Mouse (Mus musculus): ENCODE data around the gene Wnt2.

Gene Wnt2

DNA sequence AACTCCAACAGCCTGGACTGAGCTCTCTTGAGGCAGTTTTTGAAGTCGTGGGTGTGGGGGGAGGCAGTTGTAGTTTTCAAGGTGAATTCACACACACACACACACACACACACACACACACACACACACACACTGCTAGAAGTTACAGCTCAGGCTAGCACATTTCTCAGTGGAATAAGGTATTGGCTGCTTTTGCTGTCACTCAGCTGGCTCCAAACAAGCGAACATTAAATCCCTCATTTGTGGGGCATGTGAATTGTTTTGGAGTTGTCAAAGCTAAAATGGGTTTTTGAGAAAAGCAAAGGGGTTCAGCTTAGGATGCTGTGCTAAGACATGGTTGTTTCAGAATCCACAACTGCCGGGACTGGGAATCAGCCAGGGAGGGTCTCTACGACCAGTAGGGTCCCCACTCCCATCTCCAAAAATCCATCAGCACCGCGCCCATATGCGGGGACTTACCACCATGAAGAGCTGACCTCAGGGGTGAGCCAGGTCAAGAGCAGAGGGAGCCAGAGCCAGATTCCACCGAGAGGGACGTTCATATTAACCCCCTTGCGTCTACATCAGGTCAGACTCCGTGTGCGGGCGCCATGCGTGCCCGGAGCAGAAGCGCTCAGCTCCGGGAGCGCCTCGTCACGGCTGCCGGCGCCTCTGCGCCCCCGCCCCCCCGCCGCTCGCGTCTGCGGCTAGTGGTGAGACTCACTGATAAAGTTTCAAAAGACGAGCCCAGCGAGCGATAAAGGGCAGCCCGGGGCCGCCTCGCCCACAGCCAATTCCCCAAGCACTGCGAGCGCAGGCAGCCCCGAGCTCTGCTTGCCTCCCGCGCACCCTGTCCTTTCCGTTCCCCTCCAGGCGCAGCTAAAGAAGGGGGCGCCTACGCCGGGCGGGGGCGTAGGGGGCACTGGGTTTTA is at the start of gene Wnt2:
Wnt2 (minus strand) TSS at position 840 of the 911 bp plus-strand sequence.
- no peak for DNase-seq (ENCODE audit: low read depth in 1 of 2, low spot score in 2 of 2)

DNA sequence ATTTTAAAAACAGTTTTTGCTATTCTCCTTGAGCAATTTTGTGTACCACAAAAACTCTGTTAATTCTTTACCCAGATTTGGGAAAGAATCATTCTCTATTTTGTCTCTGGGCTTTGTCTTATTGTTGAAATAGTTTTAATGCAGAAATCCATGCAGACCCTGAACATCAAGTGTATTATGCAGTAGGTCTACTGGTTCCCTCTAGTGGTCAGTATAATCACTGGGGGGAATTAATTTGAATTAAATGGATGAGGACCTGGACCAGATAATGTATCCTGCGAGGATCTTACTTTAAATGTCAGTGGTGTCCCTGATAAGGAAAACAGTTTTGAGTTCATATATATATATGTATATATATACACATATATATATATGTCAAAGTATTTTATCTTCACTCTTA is 48.2 kb upstream of the Wnt2 start:
- no peak for DNase-seq (ENCODE audit: low read depth in 1 of 2, low spot score in 2 of 2)

DNA sequence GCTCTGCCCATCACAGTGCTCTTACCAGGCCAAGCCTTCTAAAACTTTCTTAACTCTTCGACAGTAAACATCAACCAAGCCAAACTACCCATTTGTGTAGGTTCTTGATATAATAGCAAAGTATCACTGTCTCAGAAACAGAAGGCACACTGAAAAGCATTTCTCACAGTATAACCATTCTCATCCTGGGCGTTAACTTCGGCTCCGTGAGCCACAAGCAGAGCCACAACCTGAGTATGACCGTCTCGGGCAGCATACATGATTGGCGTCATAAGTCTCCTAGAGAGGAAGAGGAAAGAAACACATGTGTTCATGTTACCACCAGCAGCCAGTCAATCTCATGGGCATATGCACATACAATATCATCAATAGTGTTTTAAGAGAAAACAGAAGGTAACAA is 46.6 kb upstream of the Wnt2 start:
- no peak for DNase-seq (ENCODE audit: low read depth in 1 of 2, low spot score in 2 of 2)

DNA sequence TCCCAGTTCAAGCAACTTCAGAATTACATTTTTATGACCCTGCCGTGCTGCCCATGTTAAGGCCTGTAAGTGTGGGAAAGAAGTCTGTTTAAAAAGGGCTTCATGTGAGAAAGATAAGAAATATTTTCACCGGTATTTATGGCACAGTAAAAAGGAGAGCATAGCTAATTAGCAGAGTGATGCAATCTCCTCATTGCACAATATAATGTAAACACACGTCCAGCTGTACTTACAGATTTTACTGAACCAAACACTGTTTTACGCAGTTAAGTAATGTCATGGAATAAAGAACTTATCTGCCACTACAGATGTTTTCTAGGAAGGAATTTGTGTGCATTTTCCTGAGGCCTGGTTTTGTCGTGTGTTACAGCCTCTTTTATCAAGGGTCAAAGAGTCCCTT is 46.2 kb upstream of the Wnt2 start:
- DNase-seq (ENCODE audit: low read depth in 1 of 2, low spot score in 2 of 2): no peak

DNA sequence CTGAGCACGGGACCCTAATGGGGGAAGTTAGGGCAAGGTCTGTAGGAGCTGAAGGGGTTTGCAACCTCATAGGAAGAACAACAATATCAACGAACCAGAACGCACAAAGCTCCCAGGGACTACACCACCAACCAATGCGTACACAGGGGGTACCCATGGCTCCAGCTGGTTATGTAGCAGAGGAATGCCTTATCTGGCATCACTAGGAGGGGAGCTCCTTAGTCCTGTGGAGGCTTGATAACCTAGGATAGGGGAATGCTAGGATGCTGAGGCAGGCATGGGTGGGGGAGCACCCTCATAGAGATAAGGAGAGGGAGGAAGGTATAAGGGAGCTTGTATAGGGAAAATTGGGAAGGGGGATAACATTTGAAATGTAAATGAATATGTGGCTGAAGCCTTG is 27.5 kb upstream of the Wnt2 start:
- DNase-seq (ENCODE audit: low read depth in 1 of 2, low spot score in 2 of 2): no peak

DNA sequence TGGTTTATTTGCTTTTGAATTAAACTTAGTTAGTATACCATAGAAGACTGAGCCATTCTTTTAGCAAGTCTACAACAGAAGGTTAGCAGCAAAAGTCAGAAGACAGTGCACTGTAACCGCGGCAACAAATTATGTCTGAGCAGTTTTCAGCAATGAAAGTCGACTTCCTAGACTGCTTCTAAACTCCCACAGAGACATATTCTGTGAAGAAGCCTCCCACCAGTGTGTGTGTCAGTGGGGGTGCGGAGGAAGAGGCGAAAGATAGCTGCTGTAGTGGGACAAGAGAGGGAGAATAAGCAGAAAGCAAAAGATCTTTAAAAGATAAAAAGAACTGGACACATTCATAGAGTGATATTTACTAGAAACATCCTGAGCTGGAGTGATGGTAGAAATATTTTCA is 21.3 kb upstream of the Wnt2 start:
- no peak for DNase-seq (ENCODE audit: low read depth in 1 of 2, low spot score in 2 of 2)

DNA sequence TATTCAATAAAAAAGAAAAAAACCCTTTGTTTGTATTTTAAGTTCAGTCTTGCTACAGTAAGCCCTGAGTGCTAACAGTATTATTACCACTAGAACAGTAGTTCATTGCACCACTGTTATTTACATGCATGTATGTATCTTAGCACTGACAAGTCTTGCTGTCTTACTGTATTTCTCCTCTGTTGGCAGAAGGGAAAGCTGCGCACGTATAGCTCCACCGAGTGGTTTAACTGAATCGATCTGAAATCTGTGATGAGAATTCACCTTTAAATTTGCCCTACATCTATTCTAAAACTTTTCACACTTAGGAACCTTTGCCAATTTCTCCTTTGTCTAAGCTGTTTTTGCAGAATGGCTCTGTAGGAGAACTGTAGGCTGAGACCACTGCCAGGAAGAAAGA is 13.9 kb upstream of the Wnt2 start:
- no peak for DNase-seq (ENCODE audit: low read depth in 1 of 2, low spot score in 2 of 2)

DNA sequence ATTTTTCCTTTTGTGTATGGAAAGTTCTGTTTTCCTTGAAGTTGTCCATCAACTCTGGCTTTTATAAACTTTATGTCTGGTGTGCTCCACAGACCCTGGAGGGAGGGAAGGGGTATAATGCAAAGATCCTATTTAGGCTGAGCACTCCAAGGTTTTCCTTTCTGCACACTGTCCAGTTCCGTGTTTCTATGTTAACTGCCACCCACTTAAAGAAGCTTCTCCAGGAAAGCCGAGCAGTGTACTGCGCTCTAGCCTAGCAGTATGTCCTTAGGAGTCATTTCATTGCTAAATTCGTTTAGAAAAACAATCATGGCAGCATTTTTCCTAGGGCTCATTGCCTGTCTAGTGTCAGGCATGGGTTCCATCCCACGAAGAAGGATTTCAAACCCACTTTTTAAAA is 12.8 kb upstream of the Wnt2 start:
- DNase-seq (ENCODE audit: low read depth in 1 of 2, low spot score in 2 of 2): no peak

DNA sequence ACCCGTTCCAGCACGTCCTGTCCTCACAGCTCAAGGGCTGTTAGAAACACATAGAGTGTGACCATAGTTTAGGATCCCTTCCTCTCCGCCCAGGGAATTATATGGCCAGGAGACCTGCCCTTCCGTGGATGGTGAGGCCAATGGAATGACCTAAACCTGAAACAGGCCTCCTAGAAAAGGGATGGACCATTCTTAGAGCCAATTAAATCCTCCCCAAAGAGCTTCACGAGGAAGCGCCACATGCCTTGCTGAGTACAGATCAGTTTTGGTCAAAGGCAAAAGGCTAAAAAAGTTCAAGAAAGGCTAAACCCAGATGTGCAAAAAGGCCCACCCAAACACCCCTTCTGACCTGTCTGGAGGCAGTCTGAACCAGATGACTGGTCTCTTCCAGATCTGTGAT is 1.9 kb upstream of the Wnt2 start:
- DNase-seq (ENCODE audit: low read depth in 1 of 2, low spot score in 2 of 2): no peak

DNA sequence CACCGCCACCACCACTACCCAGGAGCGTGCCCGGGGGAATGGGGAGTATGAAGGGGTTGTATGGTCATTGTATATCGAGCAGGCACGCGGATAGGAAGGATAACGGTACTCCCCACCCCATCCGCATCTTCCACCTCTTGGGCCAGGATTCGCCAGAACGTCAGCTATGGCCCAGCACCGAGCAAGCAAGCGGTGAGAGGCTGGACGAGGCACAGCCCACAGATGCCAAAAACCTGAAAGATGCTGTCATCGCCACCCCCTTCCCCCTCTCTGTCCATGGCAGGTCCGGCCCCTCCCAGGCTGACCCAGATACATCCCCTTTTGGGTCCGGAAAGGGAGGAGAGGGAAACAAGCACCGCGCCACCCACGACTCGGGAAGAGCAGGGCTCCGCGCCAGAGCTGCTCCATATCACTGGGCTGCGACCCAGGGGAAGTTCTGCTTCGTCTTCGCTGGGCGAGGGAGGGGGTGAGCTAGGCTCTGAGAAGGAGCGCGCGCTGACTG is 1.2 kb upstream of the Wnt2 start:
- DNase-seq (ENCODE audit: low read depth in 1 of 2, low spot score in 2 of 2): no peak

DNA sequence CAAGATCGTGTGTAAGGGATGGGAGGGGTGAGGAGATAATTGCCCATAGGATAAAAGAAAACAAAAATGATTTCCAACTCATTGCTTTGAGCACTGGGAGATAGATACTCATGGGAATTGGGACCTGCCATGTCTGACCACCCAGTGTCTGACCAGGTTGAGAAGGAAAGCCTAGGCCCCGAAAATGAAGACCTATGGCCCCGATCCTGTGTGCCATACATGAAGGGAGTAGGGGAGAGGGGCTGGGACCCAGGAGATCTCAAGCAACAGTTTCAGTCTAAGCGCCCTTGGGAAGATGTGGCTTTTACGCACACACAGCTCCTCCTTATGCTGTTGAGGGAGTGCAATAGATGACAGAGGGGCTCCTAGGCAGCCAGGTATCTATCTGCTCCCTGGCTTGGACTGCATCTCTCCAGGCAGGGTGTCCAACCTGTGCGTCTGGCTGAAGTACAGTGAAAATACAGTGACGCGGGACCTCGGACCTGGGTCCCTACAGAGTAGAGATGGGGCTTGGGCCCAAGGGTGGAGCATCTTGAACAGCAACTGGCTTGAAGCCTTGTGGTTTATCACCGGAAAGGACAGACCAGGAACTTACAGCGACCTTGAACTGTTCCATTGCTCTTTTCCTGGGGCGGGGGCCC is 603 bp upstream of the Wnt2 start:
- no peak for DNase-seq (ENCODE audit: low read depth in 1 of 2, low spot score in 2 of 2)

DNA sequence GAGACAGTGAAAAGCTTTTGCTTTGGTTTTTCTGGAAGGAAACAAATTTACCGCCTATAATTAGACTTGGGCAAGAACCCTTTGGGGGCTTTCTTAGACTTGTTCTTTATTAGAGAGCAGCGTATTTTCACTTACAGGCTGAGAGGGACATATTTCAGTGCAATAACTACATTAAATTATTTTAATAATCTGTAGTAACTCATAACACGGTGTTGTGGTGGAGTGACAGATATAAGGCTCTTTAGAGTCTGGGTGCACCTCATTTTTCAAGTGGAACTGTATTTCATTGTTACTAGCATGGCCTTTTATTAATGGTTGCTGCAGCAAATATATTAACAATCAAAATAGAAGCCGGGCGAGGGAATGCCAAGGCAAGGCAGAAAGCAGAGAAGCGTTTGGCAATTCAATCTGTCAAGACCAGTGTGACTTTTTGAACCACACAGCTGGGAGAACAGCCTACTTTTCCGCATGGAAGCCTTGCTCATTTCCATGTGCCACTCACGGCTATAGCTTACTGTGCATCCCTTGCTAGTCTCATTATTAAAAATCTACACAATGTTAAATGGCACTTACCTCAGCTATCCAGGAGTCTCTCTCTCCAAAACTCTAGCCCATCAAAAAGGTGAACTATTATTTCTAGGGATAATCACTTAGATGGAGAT is 6.1 kb downstream of the Wnt2 start:
- no peak for DNase-seq (ENCODE audit: low read depth in 1 of 2, low spot score in 2 of 2)

DNA sequence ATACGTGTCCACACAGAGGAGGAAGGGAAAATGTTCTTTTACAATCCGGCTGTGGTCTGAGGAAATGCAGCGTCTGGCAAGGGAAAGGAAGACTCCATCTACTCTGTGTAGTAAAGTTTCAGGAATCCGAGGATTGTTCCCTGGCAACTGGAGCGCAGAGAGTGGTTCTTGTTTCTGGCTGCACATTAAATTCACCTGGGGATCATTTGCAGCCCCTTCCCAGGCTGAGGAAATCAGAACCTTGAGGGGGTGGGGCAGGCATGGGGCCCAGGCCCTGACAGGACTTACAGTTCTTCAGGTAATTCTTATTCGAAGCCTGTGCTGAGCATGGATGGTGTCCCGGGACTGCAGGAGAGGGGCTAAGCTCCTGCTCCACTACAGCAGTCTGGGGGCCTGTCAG is 17.0 kb downstream of the Wnt2 start:
- DNase-seq (ENCODE audit: low read depth in 1 of 2, low spot score in 2 of 2): no peak

DNA sequence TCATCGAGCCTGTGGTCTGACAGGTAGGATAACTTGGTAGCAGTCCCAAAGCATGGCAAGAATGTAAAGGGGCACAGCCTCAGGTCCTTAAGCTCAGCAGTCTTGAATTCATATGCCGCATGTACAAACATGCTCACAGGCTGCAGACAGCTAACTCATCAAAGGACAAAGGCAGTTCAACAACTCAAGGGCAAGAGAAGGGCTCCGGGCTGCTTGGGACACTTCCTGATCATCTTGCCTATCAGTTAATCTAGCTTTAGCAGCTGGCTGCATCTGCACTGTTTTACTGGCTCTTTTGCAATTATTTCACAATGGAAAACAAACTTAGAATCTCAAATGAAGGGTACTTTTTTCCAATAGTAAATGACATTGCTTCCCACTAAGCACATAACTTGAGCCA is 23.0 kb downstream of the Wnt2 start:
- DNase-seq (ENCODE audit: low read depth in 1 of 2, low spot score in 2 of 2): no peak

DNA sequence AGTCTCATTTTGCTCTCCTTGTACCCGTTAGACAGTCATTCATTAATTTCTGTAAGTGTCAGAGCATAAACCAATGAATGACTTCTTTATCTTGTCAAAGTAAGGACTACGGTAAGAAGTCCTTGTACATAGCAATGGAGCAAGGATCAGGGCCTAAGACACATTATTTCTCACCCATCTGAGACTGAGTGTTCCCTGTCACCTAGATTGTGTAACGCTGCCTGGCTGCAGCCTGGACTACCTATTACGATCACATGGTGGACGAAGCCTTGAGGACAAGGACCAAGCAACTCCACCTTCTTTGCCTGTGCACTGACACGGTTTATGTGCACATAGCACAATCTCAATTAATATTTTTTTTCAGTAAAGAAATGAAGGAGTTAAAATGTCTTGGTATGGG is 28.3 kb downstream of the Wnt2 start:
- no peak for DNase-seq (ENCODE audit: low read depth in 1 of 2, low spot score in 2 of 2)

DNA sequence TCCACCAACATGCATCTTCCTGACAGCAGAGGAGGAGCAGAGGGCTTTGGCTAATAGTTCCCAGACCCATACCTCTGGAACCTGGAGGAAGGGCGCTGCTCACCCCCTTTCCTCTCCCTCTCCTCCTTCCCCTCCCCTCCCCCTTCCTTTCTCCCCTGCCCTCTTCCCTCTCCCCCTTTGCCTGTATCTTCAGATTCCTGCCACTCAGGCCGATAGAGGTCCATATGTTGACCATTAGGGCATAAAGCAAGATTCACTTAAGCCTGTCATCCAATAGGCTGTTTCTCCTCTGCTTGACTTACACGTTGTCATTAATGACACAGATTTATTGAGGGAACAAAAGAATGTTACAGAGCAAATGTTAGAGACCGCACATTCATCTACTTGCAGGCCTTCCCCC is 31.9 kb downstream of the Wnt2 start:
- DNase-seq (ENCODE audit: low read depth in 1 of 2, low spot score in 2 of 2): no peak

DNA sequence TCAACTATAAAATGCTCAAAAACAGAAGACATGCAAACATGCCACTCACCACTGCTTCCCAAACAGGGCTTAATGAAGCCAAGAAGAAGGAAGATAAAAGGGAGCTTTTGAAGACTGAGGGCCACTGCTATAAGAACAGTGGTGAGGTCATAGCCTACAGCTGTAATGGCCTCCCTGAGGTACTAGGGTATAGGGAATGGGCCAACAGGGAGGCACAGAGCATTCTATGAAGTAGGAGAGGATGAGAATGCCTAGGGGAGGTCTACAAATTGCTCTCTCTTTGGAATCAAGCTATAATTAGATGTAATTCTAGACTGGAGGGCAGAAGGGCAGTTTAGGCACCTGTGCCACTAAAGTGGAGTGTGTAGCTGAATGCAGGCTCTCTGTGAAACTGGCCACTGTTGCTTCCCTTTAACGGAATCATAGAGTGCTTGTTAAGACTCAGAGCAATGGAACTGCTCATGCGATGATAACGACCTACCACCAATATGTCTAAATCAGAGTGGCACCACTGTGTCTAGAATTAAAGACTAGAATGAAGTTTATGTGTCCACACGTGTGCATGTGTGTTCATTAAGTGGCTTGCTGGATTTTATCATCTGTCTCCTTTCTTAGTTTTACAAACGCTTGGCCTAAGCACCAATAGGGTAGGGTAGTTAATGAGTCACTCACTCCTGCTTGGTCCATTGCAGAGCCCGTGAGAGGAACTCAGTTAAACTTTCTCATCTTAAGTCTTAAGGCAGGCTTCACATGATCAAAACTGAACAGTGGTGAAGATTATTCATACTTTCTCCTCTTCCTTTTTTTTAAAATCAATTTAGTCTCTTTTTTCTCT is 35.2 kb downstream of the Wnt2 start:
- no peak for DNase-seq (ENCODE audit: low read depth in 1 of 2, low spot score in 2 of 2)

DNA sequence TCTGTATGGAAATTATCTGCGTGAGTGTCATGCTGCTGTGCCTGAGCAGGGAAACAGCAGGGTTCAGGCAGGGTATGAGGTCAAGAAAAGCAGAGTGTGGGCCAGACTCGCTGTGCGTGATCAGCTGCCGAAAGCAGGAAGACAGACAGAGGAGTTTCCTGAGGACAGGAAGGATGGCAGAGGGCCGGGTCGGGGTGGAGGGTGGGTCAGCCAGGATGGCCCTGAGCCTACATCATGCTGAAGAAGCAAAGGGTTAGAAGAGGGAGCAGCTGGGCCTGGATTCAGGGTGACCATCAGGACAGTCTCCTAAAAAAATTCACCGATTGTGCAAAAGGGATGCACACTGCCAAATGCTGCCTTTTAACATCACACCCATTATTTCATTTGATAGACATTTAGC is 38.8 kb downstream of the Wnt2 start:
- no peak for DNase-seq (ENCODE audit: low read depth in 1 of 2, low spot score in 2 of 2)

DNA sequence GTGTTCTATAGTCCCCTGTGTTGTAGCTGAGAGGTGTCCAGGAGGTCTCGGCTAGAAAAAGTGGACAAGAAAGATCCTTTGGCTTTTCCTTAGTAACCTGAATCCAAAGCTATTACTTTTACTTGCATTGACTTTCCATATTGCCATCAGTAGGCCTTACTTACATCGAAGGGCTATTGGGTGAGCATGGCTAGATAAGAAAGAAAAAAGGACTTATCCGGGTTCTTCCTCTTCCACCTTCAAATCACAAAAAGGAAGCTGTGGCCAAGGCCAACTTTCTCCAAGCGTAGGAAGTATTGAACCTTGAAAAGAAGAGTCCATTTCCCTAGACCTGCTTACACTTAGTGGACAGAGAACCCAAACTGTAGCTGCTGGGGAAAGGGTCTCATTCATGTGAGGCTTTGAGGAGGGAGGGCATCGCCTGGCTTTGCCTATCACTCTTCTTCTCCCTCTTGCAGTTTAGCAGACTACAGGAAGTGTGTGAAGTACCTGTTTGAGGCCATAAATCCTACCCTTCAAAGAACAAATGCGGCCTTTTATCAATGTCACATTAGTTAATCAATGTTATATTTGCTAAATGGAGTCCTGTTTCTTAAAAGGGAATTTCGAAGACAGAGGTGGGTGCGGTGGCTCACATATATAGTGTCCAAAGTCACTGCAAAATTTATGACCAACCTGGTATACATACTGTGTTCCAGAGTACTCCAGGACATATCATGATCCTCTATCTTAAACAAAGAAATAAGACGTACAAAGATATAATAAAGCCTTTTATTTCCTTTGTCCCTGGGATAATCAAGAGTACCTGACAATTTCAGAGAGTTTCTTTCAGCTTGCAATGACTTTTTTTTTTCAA is 40.0 kb downstream of the Wnt2 start:
- no peak for DNase-seq (ENCODE audit: low read depth in 1 of 2, low spot score in 2 of 2)

DNA sequence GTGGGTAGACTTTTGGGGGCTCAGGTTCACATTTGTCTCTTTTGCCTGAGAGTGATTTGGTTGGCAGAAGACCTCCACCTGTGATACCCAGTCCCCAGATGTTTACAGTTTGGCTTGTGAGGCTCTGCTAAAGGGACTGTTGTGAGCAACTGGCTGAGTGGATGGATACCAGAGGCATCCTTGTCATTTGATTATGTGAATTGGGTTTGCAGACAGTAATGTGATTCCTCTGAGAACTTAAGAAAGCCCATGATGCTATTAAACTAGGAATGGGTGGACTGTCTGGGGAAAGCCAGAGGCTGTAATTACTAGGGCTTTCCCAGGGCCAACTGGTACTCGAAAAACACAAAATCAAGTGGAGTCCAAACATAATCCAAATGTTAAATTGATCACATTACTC is 51.0 kb downstream of the Wnt2 start:
- no peak for DNase-seq (ENCODE audit: low read depth in 1 of 2, low spot score in 2 of 2)
